Mouse (Mus musculus): ENCODE measurements at regions not wholly inside any gene's neighbourhood (a gene's known extent, or its start where the extent isn't known, plus 50 kb on each side); places are given as distances from the start of the nearest gene placed in this dataset.

DNA sequence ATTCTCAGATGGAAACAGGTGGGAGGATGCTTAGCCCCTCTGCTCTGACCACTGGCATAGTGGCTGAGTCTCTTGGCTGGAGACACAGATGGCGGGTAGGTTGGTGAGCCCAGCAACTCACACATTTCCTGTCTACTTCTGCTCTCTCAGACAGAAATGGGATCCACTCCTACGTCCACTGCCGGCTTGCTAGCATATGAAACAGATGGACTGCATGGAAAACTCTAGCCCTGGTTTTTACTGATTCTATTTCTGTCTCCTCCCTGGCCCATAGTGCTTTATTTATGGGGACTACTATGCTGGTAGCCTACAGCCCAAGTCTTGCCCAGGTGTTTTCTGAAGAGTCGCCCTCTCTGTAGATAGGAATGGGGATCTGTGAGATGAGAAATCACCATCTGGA, 88.9 kb downstream of the Neurod6 start:
- WGBS (ENCODE audit: insufficient replicate concordance) = 69% methylated on average over 4 of the region's 4 CpGs
- Histone ChIP-seq H3K4me3 (ENCODE audit: low read depth, low read length) (no peak overlapping the region), H3K9ac (replicated peaks) (no peak overlapping the region), H3K36me3 (replicated peaks; ENCODE audit: insufficient read depth, low read length) (no peaks in the 10 kb centered on the region), H3K4me1 (ENCODE audit: insufficient read depth) (no peaks in the 10 kb centered on the region), H3K9me3 (ENCODE audit: low read length) (no peaks in the 10 kb centered on the region), H3K27me3 (ENCODE audit: insufficient read depth, low read length) (no peaks in the 10 kb centered on the region), H3K4me2 (ENCODE audit: low read depth, low read length) (no peak overlapping the region), H3K27ac (ENCODE audit: low read depth) (no peak overlapping the region)
- no peak for ATAC-seq
- DNase-seq = no peak
- TF ChIP-seq CTCF (IDR thresholded peaks at IDR 0.05; ENCODE audit: low read depth) = no peak
- TF ChIP-seq EP300 (IDR thresholded peaks at IDR 0.05; ENCODE audit: low read depth) = no peak

DNA sequence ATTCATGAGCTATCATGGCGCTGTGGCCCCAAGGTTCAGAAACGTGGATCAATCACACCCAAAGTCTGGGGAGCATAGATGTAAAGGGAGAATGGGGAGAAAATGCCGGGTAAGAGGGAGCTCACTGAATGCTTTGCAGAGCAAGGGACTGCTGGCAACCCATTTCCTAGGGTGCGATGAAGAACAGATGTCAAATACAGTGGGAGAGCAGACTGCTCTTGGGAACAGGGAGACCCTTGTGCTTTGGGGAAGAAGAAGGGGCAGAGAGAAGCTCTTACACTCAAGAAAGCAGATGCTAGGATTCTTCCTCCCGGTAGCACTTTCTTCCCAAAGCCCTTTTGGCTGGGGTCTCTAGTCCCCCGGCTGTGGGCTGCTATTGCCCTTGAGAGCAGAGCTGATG, 100.0 kb downstream of the Neurod6 start:
- WGBS (ENCODE audit: insufficient replicate concordance) = 65% methylated on average over 6 of the region's 6 CpGs
- H3K27ac ChIP-seq (ENCODE audit: low read depth) = no peak overlapping the region
- no peak for ATAC-seq

DNA sequence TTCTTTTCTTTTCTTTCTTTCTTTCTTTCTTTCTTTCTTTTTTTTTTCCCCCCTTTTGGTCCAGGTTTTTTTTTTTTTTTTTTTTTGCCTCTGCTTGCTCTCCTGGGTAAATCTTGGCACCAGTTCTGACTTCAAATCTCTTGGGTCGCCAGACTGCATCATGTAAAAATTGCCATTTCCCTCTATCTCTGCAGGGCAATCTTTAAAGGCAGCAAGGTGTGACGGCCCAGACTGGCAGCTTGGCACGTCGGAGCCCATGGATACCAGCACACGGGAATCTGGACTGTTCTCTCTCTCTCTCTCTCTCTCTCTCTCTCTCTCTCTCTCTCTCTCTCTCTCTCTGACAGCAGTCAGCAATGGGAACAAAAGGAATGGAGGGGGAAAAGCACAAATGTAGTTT, 101.0 kb downstream of the Neurod6 start:
- ATAC-seq (no peak), DNase-seq (no peak)
- no peaks in the 10 kb centered on the region for H3K4me1 ChIP-seq (ENCODE audit: insufficient read depth)
- H3K9me3 ChIP-seq (ENCODE audit: low read length) = no peaks in the 10 kb centered on the region
- H3K4me2 ChIP-seq (ENCODE audit: low read depth, low read length) = no peak overlapping the region
- no peak overlapping the region for H3K4me3 ChIP-seq (ENCODE audit: low read depth, low read length)
- H3K27ac ChIP-seq (ENCODE audit: low read depth) = no peak overlapping the region
- no peak overlapping the region for H3K9ac ChIP-seq (replicated peaks)
- no peaks in the 10 kb centered on the region for H3K36me3 ChIP-seq (replicated peaks; ENCODE audit: insufficient read depth, low read length)
- H3K27me3 ChIP-seq (ENCODE audit: insufficient read depth, low read length) = no peaks in the 10 kb centered on the region
- TF ChIP-seq EP300 (IDR thresholded peaks at IDR 0.05; ENCODE audit: low read depth) = no peak
- no peak for TF ChIP-seq CTCF (IDR thresholded peaks at IDR 0.05; ENCODE audit: low read depth)
- WGBS (ENCODE audit: insufficient replicate concordance) = 36% methylated on average over 5 of the region's 5 CpGs

More for the DNA sequence above, 100.0 kb downstream of the Neurod6 start:
- Histone ChIP-seq H3K9ac (replicated peaks) (no peak overlapping the region), H3K4me3 (ENCODE audit: low read depth, low read length) (no peak overlapping the region), H3K36me3 (replicated peaks; ENCODE audit: insufficient read depth, low read length) (no peaks in the 10 kb centered on the region), H3K9me3 (ENCODE audit: low read length) (no peaks in the 10 kb centered on the region), H3K4me2 (ENCODE audit: low read depth, low read length) (no peak overlapping the region), H3K27me3 (ENCODE audit: insufficient read depth, low read length) (no peaks in the 10 kb centered on the region), H3K4me1 (ENCODE audit: insufficient read depth) (no peaks in the 10 kb centered on the region)
- TF ChIP-seq CTCF (IDR thresholded peaks at IDR 0.05; ENCODE audit: low read depth) = no peak
- no peak for TF ChIP-seq EP300 (IDR thresholded peaks at IDR 0.05; ENCODE audit: low read depth)
- DNase-seq = no peak

DNA sequence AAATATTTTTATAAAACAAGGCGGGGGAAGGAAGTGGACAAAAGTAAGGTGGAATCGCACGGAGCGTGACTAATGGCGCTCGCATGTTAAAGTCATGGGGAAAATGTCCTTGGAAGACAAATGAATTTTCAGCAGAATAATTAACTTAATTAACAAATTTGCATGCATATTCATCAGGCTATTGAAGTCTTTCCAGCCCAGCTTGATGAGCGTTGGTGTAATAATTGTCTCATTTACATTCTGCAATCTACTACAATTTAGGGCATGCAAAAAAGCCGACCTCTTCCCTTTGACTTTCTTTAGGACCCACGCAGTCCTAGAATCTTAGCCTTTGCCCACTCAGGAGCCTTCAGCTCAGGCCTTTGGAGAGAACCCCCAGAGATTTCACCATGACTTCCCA, 101.5 kb downstream of the Neurod6 start:
- Histone ChIP-seq H3K4me1 (ENCODE audit: insufficient read depth) (no peaks in the 10 kb centered on the region), H3K9ac (replicated peaks) (no peak overlapping the region), H3K4me3 (ENCODE audit: low read depth, low read length) (no peak overlapping the region), H3K27me3 (ENCODE audit: insufficient read depth, low read length) (no peaks in the 10 kb centered on the region), H3K27ac (ENCODE audit: low read depth) (no peak overlapping the region), H3K36me3 (replicated peaks; ENCODE audit: insufficient read depth, low read length) (no peaks in the 10 kb centered on the region), H3K9me3 (ENCODE audit: low read length) (no peaks in the 10 kb centered on the region), H3K4me2 (ENCODE audit: low read depth, low read length) (no peak overlapping the region)
- TF ChIP-seq EP300 (IDR thresholded peaks at IDR 0.05; ENCODE audit: low read depth) (no peak), CTCF (IDR thresholded peaks at IDR 0.05; ENCODE audit: low read depth) (no peak)
- ATAC-seq = no peak
- 83% methylated on average over 9 of the region's 9 CpGs for WGBS (ENCODE audit: insufficient replicate concordance)
- no peak for DNase-seq

DNA sequence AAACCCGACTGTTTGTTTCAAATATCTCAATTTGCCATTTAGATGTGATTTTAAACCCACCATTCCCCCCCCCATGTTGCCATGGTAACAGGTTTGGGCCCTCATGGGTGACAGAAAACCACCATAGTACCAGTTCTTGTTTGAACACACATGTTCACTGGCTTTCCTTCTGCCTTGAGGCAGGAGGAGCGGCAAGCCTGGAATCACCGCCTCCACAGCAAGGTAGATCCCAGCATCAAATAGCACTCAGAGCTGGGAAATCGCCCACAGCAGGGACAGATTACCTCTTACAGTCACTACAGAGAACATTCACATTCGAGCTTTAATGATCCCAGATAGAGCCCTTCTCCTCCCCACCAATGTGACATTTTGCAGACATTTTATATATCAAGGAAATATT, 102.0 kb downstream of the Neurod6 start:
- TF ChIP-seq EP300 (IDR thresholded peaks at IDR 0.05; ENCODE audit: low read depth) (no peak), CTCF (IDR thresholded peaks at IDR 0.05; ENCODE audit: low read depth) (no peak)
- Histone ChIP-seq H3K9ac (replicated peaks) (no peak overlapping the region), H3K4me2 (ENCODE audit: low read depth, low read length) (no peak overlapping the region), H3K27ac (ENCODE audit: low read depth) (no peak overlapping the region), H3K9me3 (ENCODE audit: low read length) (no peaks in the 10 kb centered on the region), H3K4me1 (ENCODE audit: insufficient read depth) (no peaks in the 10 kb centered on the region), H3K4me3 (ENCODE audit: low read depth, low read length) (no peak overlapping the region), H3K36me3 (replicated peaks; ENCODE audit: insufficient read depth, low read length) (no peaks in the 10 kb centered on the region), H3K27me3 (ENCODE audit: insufficient read depth, low read length) (no peaks in the 10 kb centered on the region)
- ATAC-seq (no peak), DNase-seq (no peak)
- 55% methylated on average over 5 of the region's 5 CpGs for WGBS (ENCODE audit: insufficient replicate concordance)

DNA sequence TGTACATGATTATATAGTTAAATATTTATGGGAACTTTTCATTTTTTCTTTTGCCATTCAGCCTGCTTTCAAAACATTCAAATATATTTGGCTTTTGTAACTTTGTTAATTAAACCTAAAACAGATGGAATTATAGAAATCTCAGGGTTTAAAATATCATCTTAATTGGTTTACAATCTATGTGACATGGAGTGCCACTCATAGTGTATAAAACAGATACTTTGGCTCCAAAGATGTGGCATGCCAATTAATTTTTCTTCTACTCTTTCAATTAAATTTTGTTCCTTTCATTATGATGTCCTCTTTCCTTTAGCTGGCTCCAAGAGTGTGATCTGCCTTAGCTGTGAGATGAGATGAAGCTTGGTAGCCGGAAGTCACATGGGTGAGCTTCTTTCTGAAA, 103.0 kb downstream of the Neurod6 start:
- ATAC-seq = no peak
- TF ChIP-seq CTCF (IDR thresholded peaks at IDR 0.05; ENCODE audit: low read depth) = no peak
- no peak for TF ChIP-seq EP300 (IDR thresholded peaks at IDR 0.05; ENCODE audit: low read depth)
- no peak for DNase-seq
- Histone ChIP-seq H3K4me2 (ENCODE audit: low read depth, low read length) (no peak overlapping the region), H3K27me3 (ENCODE audit: insufficient read depth, low read length) (no peaks in the 10 kb centered on the region), H3K4me1 (ENCODE audit: insufficient read depth) (no peaks in the 10 kb centered on the region), H3K36me3 (replicated peaks; ENCODE audit: insufficient read depth, low read length) (no peaks in the 10 kb centered on the region), H3K27ac (ENCODE audit: low read depth) (no peak overlapping the region), H3K9ac (replicated peaks) (no peak overlapping the region), H3K9me3 (ENCODE audit: low read length) (no peaks in the 10 kb centered on the region), H3K4me3 (ENCODE audit: low read depth, low read length) (no peak overlapping the region)
- 78% methylated on average over 1 of the region's 1 CpGs for WGBS (ENCODE audit: insufficient replicate concordance)

DNA sequence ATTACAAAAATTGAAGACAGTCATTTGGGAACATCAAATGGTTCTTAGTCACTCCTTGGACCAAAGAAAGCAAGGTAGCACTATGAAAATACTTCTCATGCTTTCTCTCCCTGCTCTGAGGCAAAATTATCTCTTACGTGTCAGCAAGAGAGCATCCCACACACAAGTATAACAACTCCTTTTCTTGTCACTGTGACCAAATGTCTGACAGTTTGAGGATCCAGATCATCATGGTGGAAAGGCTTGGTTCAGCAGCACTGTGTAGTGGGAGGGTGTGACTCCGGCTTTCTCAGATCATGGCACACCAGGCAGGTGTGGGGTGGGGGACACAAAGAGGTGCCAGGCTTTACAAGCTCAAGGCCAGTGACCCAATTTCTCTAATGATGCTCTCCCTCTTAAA, 113.5 kb downstream of the Neurod6 start:
- DNase-seq (no peak), ATAC-seq (no peak)
- H3K36me3 ChIP-seq (replicated peaks; ENCODE audit: insufficient read depth, low read length) = no peaks in the 10 kb centered on the region
- H3K4me2 ChIP-seq (ENCODE audit: low read depth, low read length) = no peak overlapping the region
- H3K4me1 ChIP-seq (ENCODE audit: insufficient read depth) = no peaks in the 10 kb centered on the region
- no peak for TF ChIP-seq EP300 (IDR thresholded peaks at IDR 0.05; ENCODE audit: low read depth)
- TF ChIP-seq CTCF (IDR thresholded peaks at IDR 0.05; ENCODE audit: low read depth) = no peak
- no peaks in the 10 kb centered on the region for H3K27me3 ChIP-seq (ENCODE audit: insufficient read depth, low read length)
- H3K4me3 ChIP-seq (ENCODE audit: low read depth, low read length) = no peak overlapping the region
- no peak overlapping the region for H3K27ac ChIP-seq (ENCODE audit: low read depth)
- no peak overlapping the region for H3K9ac ChIP-seq (replicated peaks)
- H3K9me3 ChIP-seq (ENCODE audit: low read length) = no peaks in the 10 kb centered on the region
- WGBS (ENCODE audit: insufficient replicate concordance) = 81% methylated on average over 2 of the region's 2 CpGs
